Mouse (Mus musculus) embryo, embryonic 9.5 days (tissue): ENCODE results near the gene Krtap12-1.
"Not testable (repeated sequence)": the region's sequence is repeated elsewhere in the genome, so short reads cannot be mapped to it uniquely, and the experiment has no call there.

Source experiments
- DNase-seq: peaks from one replicate; pipeline ENCODE4 v3.0.0-alpha.2; 2017; ENCODE audit errors: extremely low spot score

Krtap12-1 gene

GRCm38 (mm10) chr10:77720299-77720698 lies at the start of gene Krtap12-1:
Krtap12-1 (plus strand) TSS chr10:77720599.
- DNase-seq, result not testable (repeated sequence)

GRCm38 (mm10) chr10:77670710-77671109 lies 49.7 kb upstream of the Krtap12-1 start:
- no peak for DNase-seq

GRCm38 (mm10) chr10:77671519-77671918 lies 48.9 kb upstream of the Krtap12-1 start:
- no peak for DNase-seq

GRCm38 (mm10) chr10:77673765-77674164 lies 46.6 kb upstream of the Krtap12-1 start:
- no peak for DNase-seq

- DNase-seq, result peak; percentile 40
Observed at GRCm38 (mm10) chr10:77677562-77677961, 42.8 kb upstream of the Krtap12-1 start.

GRCm38 (mm10) chr10:77682994-77683393 lies 37.4 kb upstream of the Krtap12-1 start:
- no peak for DNase-seq

- DNase-seq, result no peak
Observed at GRCm38 (mm10) chr10:77684181-77684580, 36.2 kb upstream of the Krtap12-1 start.

- DNase-seq, result no peak
Observed at GRCm38 (mm10) chr10:77685895-77686664, 34.3 kb upstream of the Krtap12-1 start, which contains the start of gene Tspear. Tspear (plus strand) TSS chr10:77686569.

GRCm38 (mm10) chr10:77687021-77687420 lies 33.4 kb upstream of the Krtap12-1 start:
- no peak for DNase-seq

GRCm38 (mm10) chr10:77690356-77690807 lies 30.0 kb upstream of the Krtap12-1 start, which contains the start of gene Gm19402:
Gm19402 (minus strand) TSS chr10:77690757.
- not testable (repeated sequence) for DNase-seq

GRCm38 (mm10) chr10:77697133-77697532 lies 23.3 kb upstream of the Krtap12-1 start, which contains the start of gene Gm9508:
Gm9508 (minus strand) TSS chr10:77697233.
- DNase-seq, result no peak

- DNase-seq, result no peak
Observed at GRCm38 (mm10) chr10:77706326-77706725, 14.1 kb upstream of the Krtap12-1 start, which contains the start of gene Gm10272. Gm10272 (plus strand) TSS chr10:77706626.

- no peak for DNase-seq
Observed at GRCm38 (mm10) chr10:77709831-77710230, 10.6 kb upstream of the Krtap12-1 start.

- DNase-seq, result not testable (repeated sequence)
Observed at GRCm38 (mm10) chr10:77711157-77711556, 9.2 kb upstream of the Krtap12-1 start, which contains the start of gene Gm10024. Gm10024 (plus strand) TSS chr10:77711457.

- DNase-seq, result no peak
Observed at GRCm38 (mm10) chr10:77713734-77714133, 6.7 kb upstream of the Krtap12-1 start.

GRCm38 (mm10) chr10:77715507-77715906 lies 4.9 kb upstream of the Krtap12-1 start, which contains the start of gene Gm10142:
Gm10142 (plus strand) TSS chr10:77715807.
- no peak for DNase-seq

GRCm38 (mm10) chr10:77724855-77725254 lies 4.5 kb downstream of the Krtap12-1 start:
- DNase-seq, result no peak

GRCm38 (mm10) chr10:77726186-77726585 lies 5.8 kb downstream of the Krtap12-1 start, which contains the start of gene Gm10100:
Gm10100 (plus strand) TSS chr10:77726486.
- DNase-seq, result no peak

- no peak for DNase-seq
Observed at GRCm38 (mm10) chr10:77728280-77728679, 7.9 kb downstream of the Krtap12-1 start.

- DNase-seq, result peak; percentile 22
Observed at GRCm38 (mm10) chr10:77729241-77729640, 8.8 kb downstream of the Krtap12-1 start.

GRCm38 (mm10) chr10:77735928-77736327 lies 15.5 kb downstream of the Krtap12-1 start:
- no peak for DNase-seq

- no peak for DNase-seq
Observed at GRCm38 (mm10) chr10:77738929-77739328, 18.5 kb downstream of the Krtap12-1 start.
